Mouse (Mus musculus) frontal cortex, postnatal 36 days (tissue): ENCODE results near the gene Kcnma1.

ENCODE experiments used
- DNase-seq, 2 experiments: peaks; one replicate each; pipeline ENCODE4 v3.0.0; 2022; ENCODE audit warnings: low spot score in 2 of 2

The Kcnma1 gene

DNA sequence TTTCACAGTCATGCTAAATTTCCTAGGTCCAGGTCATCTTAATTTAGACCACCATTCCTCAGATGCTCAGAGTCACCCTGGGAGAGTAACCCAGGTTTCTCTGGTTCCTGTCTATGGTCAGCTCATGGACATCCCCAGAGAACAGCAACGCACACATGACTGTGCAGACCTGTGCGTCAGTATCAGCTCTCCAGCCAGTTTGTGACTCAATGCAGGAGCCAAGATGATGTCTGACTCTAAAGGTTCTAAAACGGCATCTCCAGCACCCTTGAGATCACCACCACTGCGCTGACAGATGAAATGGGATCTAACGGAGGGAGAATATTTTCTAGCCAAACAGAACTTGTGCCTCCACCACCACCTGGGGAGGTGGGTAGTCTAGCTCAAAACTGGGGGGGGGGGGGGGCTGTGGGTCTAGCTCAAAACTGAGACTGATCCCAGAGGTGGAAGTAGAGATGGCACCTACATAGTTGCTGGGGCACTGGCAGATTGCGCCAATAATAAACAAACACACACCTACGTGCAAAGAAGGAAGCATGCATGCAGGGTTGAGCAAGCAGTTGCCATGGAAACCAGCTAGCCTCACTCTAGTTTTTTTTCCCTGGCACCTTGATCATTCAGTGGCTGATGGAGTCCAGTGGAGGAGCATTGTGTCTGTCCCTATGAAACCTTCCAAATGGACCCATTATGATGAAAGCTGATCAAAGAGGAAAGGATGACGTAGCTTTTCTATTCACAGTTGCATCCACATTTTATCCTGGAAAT, 231.3 kb downstream of the Kcnma1 start:
- peak in 1 of 2 experiments; percentile 58 for DNase-seq

- DNase-seq = no peak
These were observed 239.7 kb downstream of the Kcnma1 start for GRCm38 (mm10) chr14:23774542-23774941.

GRCm38 (mm10) chr14:23772685-23773084, 241.6 kb downstream of the Kcnma1 start:
- DNase-seq = no peak

GRCm38 (mm10) chr14:23771794-23772193, 242.5 kb downstream of the Kcnma1 start:
- DNase-seq = no peak

DNA sequence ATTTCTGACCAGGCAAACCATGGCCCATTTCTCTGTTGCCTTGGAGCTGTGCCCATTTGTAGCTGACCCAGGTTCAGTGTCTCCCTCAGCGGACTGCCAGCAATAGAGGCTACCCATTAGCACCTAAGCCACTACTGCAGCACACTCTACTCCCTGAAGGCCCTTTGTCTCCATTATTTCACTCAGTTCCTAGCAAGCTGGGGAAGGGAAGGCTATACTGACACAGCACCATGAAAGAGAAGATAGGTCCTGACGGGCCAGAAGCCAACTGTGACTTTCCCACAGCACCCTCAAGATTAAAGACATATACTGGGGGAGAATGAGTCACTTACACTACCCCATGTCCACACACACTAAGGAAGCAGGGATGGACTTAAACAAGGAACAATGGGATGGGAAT, 251.8 kb downstream of the Kcnma1 start:
- no peak for DNase-seq

GRCm38 (mm10) chr14:23759626-23760025, 254.7 kb downstream of the Kcnma1 start:
- DNase-seq = peak; percentile 53 to 63

DNA sequence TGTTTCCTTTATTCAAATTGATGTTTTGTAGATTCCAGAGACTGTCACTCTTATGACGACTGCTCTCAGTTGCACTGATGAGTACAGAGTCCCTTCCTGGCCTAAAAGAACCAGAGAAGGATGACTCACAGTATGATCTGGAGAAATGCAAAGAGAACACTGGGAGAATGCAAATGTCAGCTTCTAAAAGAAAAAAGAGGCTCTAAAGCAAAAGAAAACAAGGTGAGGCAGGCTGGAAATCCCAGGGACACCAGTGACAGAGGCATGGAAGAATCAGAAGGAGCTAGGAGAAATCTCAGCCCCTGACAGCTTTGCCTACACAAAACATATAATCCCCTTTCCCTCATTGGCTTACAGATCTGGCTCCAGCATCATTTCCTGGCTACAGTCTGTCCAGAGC, 255.9 kb downstream of the Kcnma1 start:
- peak; percentile 14 to 19 for DNase-seq

- DNase-seq = no peak
These were observed 266.3 kb downstream of the Kcnma1 start for GRCm38 (mm10) chr14:23748011-23748410.

GRCm38 (mm10) chr14:23746976-23747375, 267.3 kb downstream of the Kcnma1 start:
- no peak for DNase-seq

DNA sequence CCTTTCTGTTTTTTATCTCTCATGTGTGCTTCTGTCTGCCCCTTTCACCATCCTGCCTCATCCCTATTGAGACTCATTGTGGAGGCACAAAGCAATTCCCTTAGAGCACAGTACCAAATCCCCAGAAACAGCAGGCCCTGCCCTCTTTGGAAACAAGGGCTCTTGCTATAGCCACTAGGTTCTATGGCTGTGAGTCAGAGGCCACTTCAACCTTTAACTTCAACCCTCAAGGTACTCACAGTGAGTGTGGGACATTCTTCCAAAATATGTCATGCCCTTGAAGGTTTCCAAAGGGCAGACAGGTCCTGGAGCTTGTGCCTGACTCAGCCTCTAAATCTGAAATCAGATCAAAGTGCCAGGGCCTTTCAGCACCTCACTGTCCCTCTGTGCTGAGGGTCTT, 272.8 kb downstream of the Kcnma1 start:
- no peak for DNase-seq

- no peak for DNase-seq
These were observed 280.1 kb downstream of the Kcnma1 start for GRCm38 (mm10) chr14:23734200-23734599.

- no peak for DNase-seq
These were observed 284.9 kb downstream of the Kcnma1 start for GRCm38 (mm10) chr14:23729377-23729776.

DNA sequence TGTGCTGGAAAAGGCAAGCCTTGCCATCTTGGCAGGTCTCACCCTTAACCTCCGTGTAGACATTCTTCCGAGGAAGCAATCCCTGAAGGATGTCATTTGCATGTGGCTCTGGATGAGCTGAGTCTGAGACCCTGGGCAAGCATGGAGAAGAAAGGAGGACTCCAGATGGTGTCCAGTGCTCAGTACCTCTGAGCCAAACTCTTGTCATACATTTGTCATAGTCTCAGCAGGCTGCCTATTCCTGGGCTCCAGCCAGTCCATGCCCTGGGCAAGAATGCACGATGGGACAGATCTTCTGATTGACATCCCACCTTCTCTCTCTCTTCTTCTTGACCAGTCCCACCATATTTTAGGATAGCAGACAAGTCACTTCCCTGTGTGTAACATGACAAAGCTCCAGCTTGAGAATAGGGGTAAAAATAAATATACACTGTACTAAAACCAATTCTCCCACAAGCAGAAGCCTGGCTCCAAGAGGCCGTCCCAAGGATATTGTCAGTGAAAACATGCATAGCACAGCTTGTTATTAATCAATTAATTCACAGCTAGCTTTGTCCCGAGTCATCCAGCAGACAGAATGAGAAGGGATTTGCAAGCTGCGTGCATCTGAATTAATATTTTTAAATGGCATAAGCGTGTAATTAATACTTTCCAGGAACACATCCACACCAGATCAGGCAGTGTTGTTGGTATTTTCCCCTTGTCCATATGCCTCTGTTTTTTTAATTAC, 290.4 kb downstream of the Kcnma1 start:
- DNase-seq = no peak

GRCm38 (mm10) chr14:23719246-23719645, 295.0 kb downstream of the Kcnma1 start:
- no peak for DNase-seq

GRCm38 (mm10) chr14:23718667-23719066, 295.6 kb downstream of the Kcnma1 start:
- DNase-seq = peak; percentile 18 to 54

DNA sequence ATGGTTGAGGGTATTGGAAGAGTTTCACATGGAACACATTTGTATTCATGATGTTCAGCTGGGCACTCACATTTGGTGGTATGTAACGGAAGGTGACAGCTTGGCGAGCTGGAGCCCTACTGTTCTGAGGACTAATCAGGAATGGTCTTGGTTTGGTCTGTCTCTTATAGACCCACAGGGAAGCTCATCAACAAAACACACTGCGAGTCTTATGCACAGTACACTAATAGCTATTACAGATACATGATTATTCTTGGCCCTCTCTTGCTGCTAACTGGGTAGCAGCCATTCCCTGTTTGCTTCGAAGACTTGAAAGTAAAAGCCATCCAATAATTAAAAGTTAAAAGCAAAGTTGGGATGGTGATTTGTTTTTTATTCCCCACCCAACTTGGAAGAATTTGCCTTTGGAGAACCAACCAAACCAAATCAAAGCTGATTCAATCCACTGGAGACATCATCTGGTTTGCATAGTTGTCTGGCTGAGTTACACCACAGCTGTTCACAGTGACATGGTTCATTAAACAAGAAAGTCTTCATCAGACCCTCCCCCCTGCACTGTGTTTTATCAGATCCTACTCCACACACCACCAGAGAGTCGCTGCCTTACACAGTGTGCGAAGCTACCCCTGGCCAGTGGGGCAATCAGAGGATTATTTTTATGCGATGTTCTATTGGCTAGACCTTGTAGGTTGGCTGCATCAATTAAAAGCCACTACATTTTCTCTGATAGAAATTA, 299.7 kb downstream of the Kcnma1 start:
- DNase-seq = no peak

- DNase-seq = no peak
These were observed 301.4 kb downstream of the Kcnma1 start for GRCm38 (mm10) chr14:23712891-23713290.

- no peak for DNase-seq
These were observed 303.3 kb downstream of the Kcnma1 start for GRCm38 (mm10) chr14:23710954-23711353.

GRCm38 (mm10) chr14:23706837-23707236, 307.5 kb downstream of the Kcnma1 start:
- no peak for DNase-seq

- DNase-seq = no peak
These were observed 308.6 kb downstream of the Kcnma1 start for GRCm38 (mm10) chr14:23705647-23706046.

DNA sequence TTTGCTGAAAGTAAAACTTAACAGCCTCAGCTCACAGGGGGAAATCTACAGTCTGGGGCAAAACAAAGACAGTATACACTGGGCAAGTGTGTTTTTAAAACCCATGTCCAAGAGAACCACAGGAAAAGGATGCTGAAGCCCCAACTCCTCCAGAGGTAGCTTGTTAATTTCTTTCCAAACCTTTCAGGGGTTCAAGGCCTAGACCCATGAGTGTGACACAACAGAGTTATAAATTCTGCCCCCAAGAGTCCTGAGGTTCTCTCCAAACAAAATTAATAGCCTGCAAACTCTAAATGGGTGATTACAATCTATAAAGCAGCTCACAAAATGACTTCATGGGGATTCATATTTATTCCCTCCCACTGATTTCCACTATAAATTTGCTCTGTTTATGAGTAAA, 310.0 kb downstream of the Kcnma1 start:
- DNase-seq = no peak

DNA sequence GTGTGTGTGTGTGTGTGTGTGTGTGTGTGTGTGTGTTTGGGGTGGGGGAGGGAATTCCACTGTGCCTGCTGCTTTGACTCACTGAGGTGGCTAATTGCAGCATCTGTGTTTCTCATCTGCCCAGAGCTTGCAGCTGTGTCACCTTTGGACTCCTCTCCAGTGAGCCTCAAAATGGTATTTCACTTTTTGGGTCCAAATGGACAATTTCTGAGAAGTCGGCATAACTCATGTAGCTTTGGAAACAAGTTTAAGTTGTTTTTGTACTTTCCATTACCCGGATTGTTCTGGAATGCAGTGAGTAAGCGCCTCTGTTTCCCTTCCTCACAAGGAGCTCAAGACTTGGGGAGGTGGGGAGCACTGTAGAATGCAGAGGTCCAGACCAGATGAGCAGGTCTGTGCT, 317.9 kb downstream of the Kcnma1 start:
- no peak for DNase-seq

DNA sequence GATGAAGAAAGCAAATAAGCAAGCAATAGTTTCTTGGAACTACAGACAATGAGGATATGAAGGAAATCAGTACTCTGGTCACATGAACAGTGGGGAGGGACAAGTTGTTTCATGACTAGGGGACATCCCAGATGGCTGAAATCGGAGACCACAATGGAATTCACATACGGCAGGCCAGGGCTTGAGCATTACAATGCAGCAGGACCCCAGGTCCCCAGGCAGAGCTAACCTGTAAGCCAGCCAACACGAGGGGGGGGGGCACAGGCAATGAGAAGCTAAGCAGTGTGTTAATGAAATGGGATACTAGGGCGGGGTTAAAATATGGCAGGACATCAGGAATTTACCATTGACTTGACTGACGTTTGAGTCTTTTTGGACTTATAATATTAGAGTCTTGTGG, 324.6 kb downstream of the Kcnma1 start:
- no peak for DNase-seq
